Mouse (Mus musculus) ES-E14 (cell line): ENCODE measurements around the gene Dok5. TPM values are rescaled to one million over a fixed set of nuclear protein-coding genes. Genes with fewer than 3 reads are reported as not detected.

ENCODE experiments used
- DNase-seq: peaks from one replicate; pipeline ENCODE4 v3.0.0-alpha.2; 2013; ENCODE audit warnings: low read depth, low spot score
- H3K27ac ChIP-seq: 2 replicates; pipeline ENCODE4 v1.5.1; 2012; ENCODE audit warnings: low read depth, mild to moderate bottlenecking, low read length, moderate library complexity, mixed read lengths; ENCODE audit not compliant: poor library complexity, insufficient read depth, severe bottlenecking
- H3K36me3 ChIP-seq: 2 replicates; pipeline ENCODE4 v1.6.1; 2012; ENCODE audit warnings: mild to moderate bottlenecking, low read length, moderate library complexity, mixed read lengths; ENCODE audit not compliant: control insufficient read depth, poor library complexity, insufficient read depth, severe bottlenecking
- H3K4me1 ChIP-seq, 2 experiments: fragments of 150-350 bp in 1 of 2; sonication (generic) in 1 of 2; 2 replicates each; pipeline ENCODE4 v1.6.1; 2012; ENCODE audit warnings: low read length in 2 of 2, mild to moderate bottlenecking in 1 of 2, mixed read lengths in 1 of 2; ENCODE audit not compliant: control insufficient read depth in 2 of 2, insufficient read depth in 2 of 2, poor library complexity in 1 of 2
- H3K4me3 ChIP-seq, 2 experiments: fragments of 150-350 bp in 1 of 2; sonication (generic) in 1 of 2; 2 replicates each; pipeline ENCODE4 v1.5.1; 2012; ENCODE audit warnings: low read length in 2 of 2, low read depth in 1 of 2, mild to moderate bottlenecking in 1 of 2, mixed read lengths in 1 of 2; ENCODE audit not compliant: insufficient read depth in 1 of 2, poor library complexity in 1 of 2, severe bottlenecking in 1 of 2
- H3K9ac ChIP-seq: 2 replicates; pipeline ENCODE4 v1.6.1; 2012; ENCODE audit warnings: low read depth, mild to moderate bottlenecking, low read length, mixed read lengths; ENCODE audit not compliant: poor library complexity, insufficient read depth, severe bottlenecking
- H3K9me3 ChIP-seq: fragments of 150-350 bp; sonication (generic); 2 replicates; pipeline ENCODE4 v1.6.1; 2012; ENCODE audit warnings: low read depth, mild to moderate bottlenecking, low read length; ENCODE audit not compliant: control insufficient read depth, insufficient read depth
- CHD2 ChIP-seq: IDR thresholded peaks from 2 replicates; pipeline ENCODE4 v1.6.1; 2014; ENCODE audit warnings: mild to moderate bottlenecking, low read depth, low read length, inconsistent platforms
- HCFC1 ChIP-seq: IDR thresholded peaks from 2 replicates; pipeline ENCODE4 v1.6.1; 2012; ENCODE audit warnings: low read length, inconsistent platforms, borderline replicate concordance; ENCODE audit not compliant: insufficient read depth
- MAFK ChIP-seq: IDR thresholded peaks from 2 replicates; pipeline ENCODE4 v1.6.1; 2014; ENCODE audit warnings: mild to moderate bottlenecking, low read depth, low read length, inconsistent platforms; ENCODE audit not compliant: insufficient read depth
- ZC3H11A ChIP-seq: IDR thresholded peaks from 2 replicates; pipeline ENCODE4 v1.6.1; 2012; ENCODE audit warnings: low read depth, mild to moderate bottlenecking, inconsistent platforms, low read length, borderline replicate concordance
- ZNF384 ChIP-seq: IDR thresholded peaks from 2 replicates; pipeline ENCODE4 v1.6.1; 2012; ENCODE audit warnings: low read depth, low read length, inconsistent platforms
- in situ Hi-C, 2 experiments: fragments of 600-800 bp; cut with MboI; formaldehyde crosslinking; loops; one replicate each; pipeline ENCODE4 v1.15.1; 2025; ENCODE audit warnings: low sequenced_read_pairs in 2 of 2, inconsistent platforms in 1 of 2; ENCODE audit not compliant: unreplicated experiment in 2 of 2
- total RNA-seq: library from RNA; depleted of rRNA; stranded (reverse); fragments of 300-350 nt; gene quantifications from 2 replicates; pipeline ENCODE4 v1.2.3, GENCODE M21; 2012

The Dok5 gene
- total RNA-seq, 1 experiment, result 0.58 TPM

- Histone ChIP-seq H3K9me3 (no peaks in the 10 kb centered on the region), H3K4me1 (peaks cover 6 to 38% of the 10 kb centered on the region in 2 experiments; a peak in 3 of 4 replicates), H3K36me3 (no peaks in the 10 kb centered on the region), H3K4me3 (no peak overlapping the region), H3K27ac (no peak overlapping the region), H3K9ac (no peak overlapping the region)
- TF ChIP-seq MAFK, result 0 out of 2 replicates have a peak, but pooled peaks have one; percentile 40
- no peak for TF ChIP-seq HCFC1
- no peak for TF ChIP-seq ZNF384
- DNase-seq, result no peak
- in situ Hi-C loops, result no loop called here
Measured at GRCm38 (mm10) chr2:170776107-170776506, 44.5 kb downstream of the Dok5 start.

GRCm38 (mm10) chr2:170777572-170777971, 46.0 kb downstream of the Dok5 start:
- Histone ChIP-seq H3K9me3 (no peaks in the 10 kb centered on the region), H3K9ac (no peak overlapping the region), H3K4me1 (peaks cover 4 to 34% of the 10 kb centered on the region in 2 experiments; a peak in 3 of 4 replicates), H3K36me3 (no peaks in the 10 kb centered on the region), H3K27ac (no peak overlapping the region), H3K4me3 (no peak overlapping the region)
- TF ChIP-seq ZC3H11A (no peak), HCFC1 (no peak), CHD2 (no peak), ZNF384 (no peak), MAFK (no peak)
- in situ Hi-C loops, result no loop called here
- no peak for DNase-seq

GRCm38 (mm10) chr2:170780010-170780750, 48.6 kb downstream of the Dok5 start:
- in situ Hi-C loops, result no loop called here
- Histone ChIP-seq H3K4me1 (peaks cover 4 to 19% of the 10 kb centered on the region in 2 experiments; a peak in 3 of 4 replicates), H3K36me3 (no peaks in the 10 kb centered on the region), H3K9ac (no peak overlapping the region), H3K4me3 (no peak overlapping the region), H3K9me3 (no peaks in the 10 kb centered on the region), H3K27ac (no peak overlapping the region)
- DNase-seq, result no peak
- TF ChIP-seq ZNF384 (no peak), MAFK (no peak), CHD2 (no peak)

- Histone ChIP-seq H3K4me3 (peak overlapping the region in 1 of 2 experiments; percentile 71; a peak in 2 of 4 replicates), H3K27ac (no peak overlapping the region), H3K36me3 (no peaks in the 10 kb centered on the region), H3K9ac (no peak overlapping the region), H3K4me1 (peaks cover 0 to 2% of the 10 kb centered on the region in 2 experiments; a peak in 1 of 4 replicates), H3K9me3 (no peaks in the 10 kb centered on the region)
- TF ChIP-seq MAFK (no peak), ZC3H11A (no peak), ZNF384 (no peak), HCFC1 (no peak), CHD2 (no peak)
- DNase-seq, result peak; percentile 55
- in situ Hi-C loops, result no loop called here
Measured at GRCm38 (mm10) chr2:170788101-170788500, 56.5 kb downstream of the Dok5 start.
